ENCODE assay signal across 11 mouse cellular contexts in genomic region chr9:106339173-106339558, GRCm38 (mm10). TPM values are rescaled to one million over a fixed set of nuclear protein-coding genes. Genes with fewer than 3 reads are reported as not detected.
DNase-seq lines count a peak whose midpoint lies in the region; ATAC-seq lines count a peak whose summit lies in the region.
"Had no signal": no experiment of that assay in that cellular context is flagged by ENCODE, and none has a peak within 500 bp of the region (broad histone marks: within the 10 kb centered on the region; RNA-seq: fewer than 3 reads in every experiment).

No protein-coding gene starts in this region.

- H3K36me3 ChIP-seq in kidney, embryonic 14.5 days (ENCODE audit: control insufficient read depth, insufficient read depth, low read length): no peaks in the 10 kb centered on the region
- H3K36me3 ChIP-seq in embryonic facial prominence, embryonic 11.5 days (replicated peaks; ENCODE audit: control insufficient read depth, insufficient read depth, low read depth, low read length): no peaks in the 10 kb centered on the region
- no peaks in the 10 kb centered on the region for H3K36me3 ChIP-seq in hindbrain, embryonic 11.5 days (ENCODE audit: control insufficient read depth, insufficient read depth, low read length)
- no peaks in the 10 kb centered on the region for H3K36me3 ChIP-seq in midbrain, embryonic 15.5 days (replicated peaks)

- peak overlapping the region; percentile 42; the same call in 1 of the 2 replicates for H3K27ac ChIP-seq in kidney, embryonic 14.5 days (ENCODE audit: low read depth, low read length)
- peak overlapping the region; percentile 80 for H3K27ac ChIP-seq in embryonic facial prominence, embryonic 11.5 days (replicated peaks; ENCODE audit: low read depth, low read length)
- peak overlapping the region; percentile 75 for H3K27ac ChIP-seq in hindbrain, embryonic 11.5 days (ENCODE audit: low read depth, low read length)
- peak overlapping the region; percentile 66 for H3K27ac ChIP-seq in midbrain, embryonic 15.5 days
- H3K27ac ChIP-seq: heart, adult 2 months had no signal

- no peak overlapping the region for H3K9ac ChIP-seq in kidney, embryonic 14.5 days (ENCODE audit: low read depth, low read length)
- 0 out of 2 replicates have a peak overlapping the region, but pooled peaks have one; percentile 1 for H3K9ac ChIP-seq in embryonic facial prominence, embryonic 11.5 days (replicated peaks; ENCODE audit: low read length)
- H3K9ac ChIP-seq in hindbrain, embryonic 11.5 days (ENCODE audit: low read depth, low read length): no peak overlapping the region
- no peak overlapping the region; the same call in 1 of the 2 replicates for H3K9ac ChIP-seq in midbrain, embryonic 15.5 days

- no peaks in the 10 kb centered on the region for H3K27me3 ChIP-seq in kidney, embryonic 14.5 days (ENCODE audit: control insufficient read depth, insufficient read depth, low read length)
- no peaks in the 10 kb centered on the region for H3K27me3 ChIP-seq in embryonic facial prominence, embryonic 11.5 days (ENCODE audit: control insufficient read depth, insufficient read depth, low read length)
- H3K27me3 ChIP-seq in hindbrain, embryonic 11.5 days (ENCODE audit: control insufficient read depth, insufficient read depth, low read length): no peaks in the 10 kb centered on the region
- H3K27me3 ChIP-seq in midbrain, embryonic 15.5 days (replicated peaks): no peaks in the 10 kb centered on the region

- whole genome bisulfite sequencing in kidney, embryonic 14.5 days: 69% methylated on average over 6 of the region's 6 CpGs
- WGBS in embryonic facial prominence, embryonic 11.5 days: 38% methylated on average over 6 of the region's 6 CpGs
- WGBS in hindbrain, embryonic 11.5 days: 43% methylated on average over 6 of the region's 6 CpGs
- WGBS in midbrain, embryonic 15.5 days: 38% methylated on average over 6 of the region's 6 CpGs

- H3K4me3 ChIP-seq in kidney, embryonic 14.5 days (ENCODE audit: low read length): no peak overlapping the region
- H3K4me3 ChIP-seq in embryonic facial prominence, embryonic 11.5 days (ENCODE audit: low read depth, low read length): no peak overlapping the region
- H3K4me3 ChIP-seq in hindbrain, embryonic 11.5 days (ENCODE audit: low read depth, low read length): no peak overlapping the region
- no peak overlapping the region for H3K4me3 ChIP-seq in midbrain, embryonic 15.5 days
- H3K4me3 ChIP-seq: heart, adult 2 months had no signal

- ATAC-seq in kidney, embryonic 14.5 days (ENCODE audit: low FRiP score, low TSS enrichment): no peak
- ATAC-seq in embryonic facial prominence, embryonic 11.5 days (replicated peaks; ENCODE audit: insufficient number of reproducible peaks, low FRiP score, low TSS enrichment, low read depth): peak; percentile 48; the same call in 1 of the 2 replicates
- peak; percentile 19; the same call in 1 of the 2 replicates for ATAC-seq in hindbrain, embryonic 11.5 days (ENCODE audit: low FRiP score)
- 0 out of 2 replicates have a peak, but pooled peaks have one; percentile 6 for ATAC-seq in midbrain, embryonic 15.5 days (replicated peaks)
- no peak for ATAC-seq in CD4-positive, CD25-positive, alpha-beta regulatory T cell, adult 4 months

- DNase-seq in kidney, adult 8-10 months: no peak
- no peak for DNase-seq in embryonic facial prominence, embryonic 11.5 days (ENCODE audit: low spot score)
- peak; percentile 39 for DNase-seq in hindbrain, embryonic 11.5 days (ENCODE audit: low spot score)
- DNase-seq in adrenal gland, postnatal 25 days: no peak
- DNase-seq in cerebellum, adult 11-12 months: no peak
- DNase-seq: cerebellum, adult 9-10 months; heart, adult 2 months; kidney, postnatal 36 days had no signal

- H3K4me2 ChIP-seq in kidney, embryonic 14.5 days (replicated peaks; ENCODE audit: low read depth, low read length): no peak overlapping the region
- H3K4me2 ChIP-seq in embryonic facial prominence, embryonic 11.5 days (ENCODE audit: low read depth, low read length): no peak overlapping the region
- H3K4me2 ChIP-seq in hindbrain, embryonic 11.5 days (replicated peaks; ENCODE audit: low read depth, low read length): no peak overlapping the region; the same call in 1 of the 2 replicates
- H3K4me2 ChIP-seq in midbrain, embryonic 15.5 days: 0 out of 2 replicates have a peak overlapping the region, but pooled peaks have one; percentile 2

- peaks cover 42% of the 10 kb centered on the region for H3K4me1 ChIP-seq in kidney, embryonic 14.5 days (ENCODE audit: control insufficient read depth, insufficient read depth, low read length)
- peaks cover 24% of the 10 kb centered on the region for H3K4me1 ChIP-seq in embryonic facial prominence, embryonic 11.5 days (ENCODE audit: control insufficient read depth, insufficient read depth, low read length)
- peaks cover 10% of the 10 kb centered on the region for H3K4me1 ChIP-seq in hindbrain, embryonic 11.5 days (replicated peaks; ENCODE audit: control insufficient read depth, insufficient read depth, low read length)
- H3K4me1 ChIP-seq in midbrain, embryonic 15.5 days: peaks cover 22% of the 10 kb centered on the region

- H3K9me3 ChIP-seq in kidney, embryonic 14.5 days (ENCODE audit: control insufficient read depth, low read length): no peaks in the 10 kb centered on the region
- H3K9me3 ChIP-seq in embryonic facial prominence, embryonic 11.5 days (replicated peaks; ENCODE audit: control insufficient read depth, low read length): no peaks in the 10 kb centered on the region
- H3K9me3 ChIP-seq in hindbrain, embryonic 11.5 days (ENCODE audit: control insufficient read depth, low read length): no peaks in the 10 kb centered on the region
- no peaks in the 10 kb centered on the region for H3K9me3 ChIP-seq in midbrain, embryonic 15.5 days

RNA-seq across cellular contexts. Expression of gene Dusp7, which starts 29.3 kb away (rescaled TPM):
- 25.5 and 26.3 TPM in 2 replicates for polyA plus RNA-seq in kidney, embryonic 14.5 days (2014; fragmentation: Nextera tagmentation; extraction: Ambion mirVana)
- polyA plus RNA-seq in embryonic facial prominence, embryonic 11.5 days (2014; fragmentation: Nextera tagmentation; extraction: Ambion mirVana): 52.2 and 55.1 TPM in 2 replicates
- 25.0 and 25.8 TPM in 2 replicates for polyA plus RNA-seq in hindbrain, embryonic 11.5 days (2014; fragmentation: Nextera tagmentation; extraction: Ambion mirVana)
- polyA plus RNA-seq in midbrain, embryonic 15.5 days (2015; fragmentation: Nextera tagmentation; extraction: Ambion mirVana): 15.7 and 16.1 TPM in 2 replicates
- 16.7 and 20.6 TPM in 2 replicates for total RNA-seq in adrenal gland, postnatal 25 days (2021)
- 10 to 100 TPM; 16.2 to 21.1 TPM for polyA plus RNA-seq in CD4-positive, CD25-positive, alpha-beta regulatory T cell, adult 4 months (2017; shearing (Covaris generic))

RNA-seq across cellular contexts. Expression of gene Poc1a, which starts 58.3 kb away (rescaled TPM):
- polyA plus RNA-seq in kidney, embryonic 14.5 days (2014; fragmentation: Nextera tagmentation; extraction: Ambion mirVana): 25.6 and 29.1 TPM in 2 replicates
- 29.7 and 34.2 TPM in 2 replicates for polyA plus RNA-seq in embryonic facial prominence, embryonic 11.5 days (2014; fragmentation: Nextera tagmentation; extraction: Ambion mirVana)
- polyA plus RNA-seq in hindbrain, embryonic 11.5 days (2014; fragmentation: Nextera tagmentation; extraction: Ambion mirVana): 27.3 and 27.6 TPM in 2 replicates
- polyA plus RNA-seq in midbrain, embryonic 15.5 days (2015; fragmentation: Nextera tagmentation; extraction: Ambion mirVana): 9.1 and 9.9 TPM in 2 replicates
- 4.4 and 6.3 TPM in 2 replicates for total RNA-seq in adrenal gland, postnatal 25 days (2021)
- polyA plus RNA-seq in CD4-positive, CD25-positive, alpha-beta regulatory T cell, adult 4 months (2017; shearing (Covaris generic)): 1 to 10 TPM; 2.3 to 8.0 TPM

Comparison
In these comparisons a context has a peak if more than half of its experiments do, and no peak if none do; other contexts are left out.
1. ATAC-seq: peak in embryonic facial prominence, embryonic 11.5 days (single experiment), hindbrain, embryonic 11.5 days (single experiment) and midbrain, embryonic 15.5 days (single experiment); none in kidney, embryonic 14.5 days (single experiment) and CD4-positive, CD25-positive, alpha-beta regulatory T cell, adult 4 months (single experiment).
2. Peak in every context shown above with its lines, with median percentiles within 50 percentile points of each other: H3K27ac ChIP-seq.